Mouse (Mus musculus): ENCODE data around the gene Dync2li1.

DNA sequence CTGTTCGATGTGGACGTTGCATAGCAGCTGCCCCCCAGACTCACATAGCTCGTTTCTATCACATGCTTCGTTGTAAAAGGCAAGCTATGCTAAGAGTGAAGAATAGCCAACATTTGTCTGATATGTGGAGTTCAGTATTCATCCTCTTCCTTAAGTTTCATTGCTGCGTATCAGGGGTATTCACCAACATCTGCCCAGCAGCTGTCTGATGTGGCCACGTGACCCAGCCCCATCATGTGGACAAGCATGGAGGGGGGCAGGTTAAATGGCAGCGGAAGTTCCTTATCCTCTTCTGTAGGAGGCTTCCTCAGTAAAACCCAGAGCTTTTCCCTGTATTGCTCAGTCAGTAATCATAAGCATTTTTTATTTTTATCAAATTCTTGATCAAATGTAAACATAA lies 31.5 kb downstream of the Dync2li1 start:
- TF ChIP-seq CTCF (IDR thresholded peaks at IDR 0.05; ENCODE audit: insufficient read depth, low read depth, low read length) (no peak), POLR2A (IDR thresholded peaks at IDR 0.05; ENCODE audit: insufficient read depth, low read depth, low read length) (no peak)

All from olfactory bulb, adult 2 months (tissue).